Mouse (Mus musculus) retina, postnatal 1 day (tissue): ENCODE measurements at regions not wholly inside any gene's neighbourhood (a gene's known extent, or its start where the extent isn't known, plus 50 kb on each side); places are given as distances from the start of the nearest gene placed in this dataset.

Source experiments
- DNase-seq: peaks from one replicate; pipeline ENCODE4 v3.0.0-alpha.2; 2012

DNA sequence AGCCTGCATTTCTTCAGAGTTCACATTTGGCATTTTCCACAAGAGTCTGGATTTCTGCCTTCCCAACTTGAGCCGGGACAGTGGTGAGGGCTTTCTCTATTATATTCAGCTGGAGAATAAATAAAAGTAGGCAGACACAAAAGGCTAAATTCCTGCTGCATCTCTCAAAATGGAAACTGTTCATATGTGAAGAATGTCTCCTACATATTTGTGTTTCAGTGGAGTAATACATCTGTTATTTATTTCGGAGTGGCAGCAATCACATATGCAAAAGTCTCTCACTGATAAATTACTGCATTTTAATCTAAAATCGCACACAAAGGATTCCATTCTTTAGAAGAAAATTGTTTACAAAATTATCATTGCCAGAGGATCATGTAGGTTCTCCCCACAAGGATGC, 230.9 kb upstream of the Tank start:
- DNase-seq: no peak

DNA sequence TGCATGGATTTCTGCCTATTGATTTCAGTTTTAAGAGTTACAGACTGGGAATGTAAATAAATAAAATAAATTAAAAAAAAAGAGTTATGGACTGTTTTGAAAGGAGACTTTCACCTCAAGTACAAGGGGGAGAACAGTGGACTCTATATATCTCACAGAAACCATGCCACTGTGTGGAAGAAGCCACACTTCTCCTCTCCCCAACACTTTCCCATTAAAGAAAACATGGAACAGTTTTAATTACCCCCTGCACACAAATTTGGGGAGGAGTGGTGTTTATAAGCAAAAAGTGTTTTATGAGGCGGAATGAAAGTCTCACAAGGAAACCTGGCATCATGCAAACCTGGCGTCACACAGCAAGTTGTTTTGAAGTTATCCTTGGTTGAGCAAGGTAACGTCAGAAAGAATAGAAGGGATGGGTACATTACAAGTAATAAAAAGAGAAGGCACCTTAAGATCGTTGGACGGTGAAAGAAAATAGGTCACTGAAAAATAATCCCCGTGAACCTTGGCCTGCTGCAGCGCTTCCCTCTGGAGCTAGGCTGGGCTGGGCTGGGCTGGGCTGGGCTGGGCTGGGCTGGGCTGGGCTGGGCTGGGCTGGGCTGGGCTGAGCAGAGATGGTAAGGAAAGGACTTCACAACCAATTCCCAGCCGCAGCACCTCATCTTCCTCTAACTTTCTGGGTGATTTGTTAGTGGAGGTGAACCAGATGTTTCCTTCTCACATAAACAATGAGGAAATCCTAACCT, 232.2 kb upstream of the Tank start:
- DNase-seq: no peak

DNA sequence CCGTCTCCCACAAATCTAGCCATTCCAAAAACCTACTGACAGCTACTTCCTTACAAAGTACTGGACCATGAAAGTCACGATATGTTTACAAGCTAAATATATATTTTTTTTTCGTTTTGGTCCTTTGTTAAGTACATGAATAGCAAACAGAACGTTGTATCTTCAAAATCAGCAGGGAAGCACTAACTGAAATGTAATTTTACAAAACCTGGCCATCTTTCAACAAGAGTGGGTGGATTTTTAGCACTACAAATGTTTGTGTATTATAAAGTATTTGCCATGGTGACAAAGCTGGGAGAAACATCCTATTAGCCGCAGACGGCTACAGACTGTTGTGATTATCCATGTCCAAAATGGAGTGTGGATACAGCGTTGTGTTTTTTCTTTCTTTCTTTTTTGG, 233.1 kb upstream of the Tank start:
- DNase-seq: no peak

DNA sequence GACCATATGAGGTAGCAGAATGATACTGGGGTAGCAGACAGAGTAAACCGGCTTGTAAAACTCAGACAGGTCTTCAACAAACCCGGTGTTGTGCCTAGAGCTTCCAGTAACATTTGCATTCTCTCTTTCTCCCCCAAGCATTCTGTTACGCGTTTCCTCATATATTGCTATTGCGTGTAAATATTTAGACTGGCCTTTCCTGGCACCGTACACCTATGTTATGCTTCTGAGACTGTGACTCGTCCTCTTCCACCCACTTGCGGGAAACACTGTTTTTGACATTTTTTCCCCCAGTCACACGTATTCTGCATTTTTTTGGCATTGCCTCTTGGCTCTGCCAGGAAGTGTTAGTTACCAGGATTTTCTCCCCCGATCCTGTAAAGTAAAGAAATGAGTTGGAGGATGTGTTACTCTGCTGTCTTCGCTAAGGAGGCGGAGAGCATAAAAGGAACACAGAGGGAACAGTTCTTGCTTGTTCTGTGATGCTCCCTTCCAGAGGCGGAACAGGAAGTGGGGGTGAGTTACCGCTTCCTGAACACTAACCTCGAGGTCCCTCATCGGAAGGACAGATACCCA, 233.7 kb upstream of the Tank start:
- no peak for DNase-seq

DNA sequence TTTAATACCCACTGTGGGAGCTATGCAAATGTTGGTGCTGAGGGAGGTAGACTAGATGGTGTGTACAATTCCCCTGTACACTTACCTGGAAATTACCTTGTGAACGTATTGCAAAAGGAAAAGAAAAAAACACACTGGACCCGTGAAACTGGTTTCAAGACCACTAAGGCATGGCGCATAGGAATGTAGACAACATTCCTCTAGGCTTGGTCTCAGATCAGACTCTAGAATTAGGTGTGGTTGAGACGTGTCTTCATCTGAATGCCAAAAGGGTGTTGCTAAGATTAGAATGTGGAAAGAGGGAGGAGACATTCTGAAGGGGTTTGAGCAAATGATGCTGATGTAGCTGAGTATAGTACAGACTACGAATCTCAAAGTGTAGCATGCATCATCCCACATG, 237.1 kb upstream of the Tank start:
- no peak for DNase-seq

DNA sequence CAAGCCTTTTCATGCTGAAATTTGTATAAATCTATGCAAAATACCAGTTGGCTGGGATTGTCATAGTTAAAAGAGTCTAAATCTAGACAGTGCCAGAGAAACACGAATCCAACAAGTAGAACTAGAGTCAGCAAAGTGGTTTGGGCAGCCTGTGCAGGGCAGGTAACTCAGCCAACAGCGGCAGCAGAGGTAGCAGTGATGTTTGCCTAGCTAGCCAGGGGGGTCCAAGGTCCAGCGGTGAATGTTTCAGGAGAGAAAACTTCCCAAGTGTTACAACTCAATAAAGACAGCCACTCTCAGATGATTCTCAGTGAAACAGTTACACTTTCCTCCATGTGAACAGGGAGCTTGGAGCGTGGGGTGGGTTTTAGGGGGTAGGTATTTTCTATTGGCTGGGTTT, 259.2 kb upstream of the Tank start:
- DNase-seq: no peak

DNA sequence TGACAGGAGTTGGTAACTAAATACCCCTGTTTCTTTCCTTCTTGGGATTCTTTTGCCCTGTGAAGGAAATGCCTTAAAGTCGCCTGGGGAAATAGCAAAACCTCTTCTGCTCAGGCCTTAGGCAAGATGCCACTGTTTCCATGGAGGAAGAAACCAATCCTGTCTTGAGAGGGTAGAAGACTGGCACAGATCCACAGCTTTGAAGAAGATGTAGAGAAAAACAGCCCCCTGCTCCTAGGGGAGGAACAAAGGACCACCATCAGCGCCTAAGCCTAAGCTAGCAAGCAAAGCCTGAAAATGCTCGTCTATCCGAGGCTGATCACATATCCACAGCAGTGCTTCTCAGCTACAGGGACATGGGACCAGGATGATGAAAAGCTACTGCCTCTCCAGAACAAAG, 268.0 kb upstream of the Tank start:
- no peak for DNase-seq

DNA sequence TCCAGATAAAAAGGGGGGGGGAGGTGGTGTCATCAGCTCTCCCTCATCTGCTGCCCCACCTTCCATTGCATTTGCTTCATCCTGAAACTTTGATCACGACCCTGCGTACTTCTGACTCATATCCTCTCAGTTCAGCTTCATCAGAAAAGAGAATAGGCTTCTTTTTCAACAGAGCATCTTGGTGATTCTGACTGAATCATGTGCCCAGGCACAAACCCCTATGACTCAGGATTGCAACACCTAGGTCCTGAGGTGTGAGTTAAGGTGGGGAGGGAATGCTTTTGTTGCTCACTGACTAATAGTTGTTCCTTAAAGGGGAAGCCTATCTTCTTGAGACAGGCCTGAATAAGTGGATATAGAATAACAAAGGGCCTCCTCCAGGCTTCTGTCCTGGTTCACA, 269.2 kb upstream of the Tank start:
- DNase-seq: no peak

DNA sequence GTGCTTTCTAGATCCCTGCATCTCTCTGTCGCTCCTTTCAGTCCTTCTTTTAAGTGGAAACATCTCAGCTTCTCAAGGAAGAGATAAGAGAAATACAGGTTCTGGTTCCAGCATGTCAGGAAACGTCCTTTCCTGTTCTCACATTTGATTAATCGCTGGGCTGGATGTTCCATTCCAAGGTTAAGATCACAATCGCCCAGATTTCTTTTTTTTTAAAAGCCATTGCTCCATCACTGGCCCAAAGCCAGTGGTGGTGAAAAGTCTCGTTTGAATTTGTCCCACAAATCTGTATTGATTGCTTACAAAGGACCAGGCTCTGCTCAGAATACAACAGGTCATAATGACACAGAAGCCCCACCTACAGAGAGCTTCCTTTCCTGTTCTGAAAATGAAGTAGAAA, 281.2 kb upstream of the Tank start:
- no peak for DNase-seq

DNA sequence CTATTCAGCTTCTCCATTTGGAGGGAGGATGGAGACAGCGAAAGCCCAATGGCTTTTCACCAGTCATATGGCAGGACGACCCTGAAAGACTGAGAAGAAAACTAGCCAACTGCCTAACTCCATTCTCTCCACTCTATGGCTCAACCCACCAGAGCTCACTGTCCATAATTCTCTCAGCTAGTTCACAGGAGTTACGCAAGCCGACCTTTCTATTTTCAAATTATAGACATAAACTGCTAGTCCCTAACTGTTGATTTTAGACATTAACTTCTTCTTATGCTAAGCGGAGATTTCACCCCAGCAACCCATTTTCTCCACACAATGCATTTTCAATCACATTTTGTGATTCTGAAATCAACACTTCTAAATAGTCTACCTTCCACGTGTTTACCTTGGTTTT, 281.8 kb upstream of the Tank start:
- DNase-seq: no peak

DNA sequence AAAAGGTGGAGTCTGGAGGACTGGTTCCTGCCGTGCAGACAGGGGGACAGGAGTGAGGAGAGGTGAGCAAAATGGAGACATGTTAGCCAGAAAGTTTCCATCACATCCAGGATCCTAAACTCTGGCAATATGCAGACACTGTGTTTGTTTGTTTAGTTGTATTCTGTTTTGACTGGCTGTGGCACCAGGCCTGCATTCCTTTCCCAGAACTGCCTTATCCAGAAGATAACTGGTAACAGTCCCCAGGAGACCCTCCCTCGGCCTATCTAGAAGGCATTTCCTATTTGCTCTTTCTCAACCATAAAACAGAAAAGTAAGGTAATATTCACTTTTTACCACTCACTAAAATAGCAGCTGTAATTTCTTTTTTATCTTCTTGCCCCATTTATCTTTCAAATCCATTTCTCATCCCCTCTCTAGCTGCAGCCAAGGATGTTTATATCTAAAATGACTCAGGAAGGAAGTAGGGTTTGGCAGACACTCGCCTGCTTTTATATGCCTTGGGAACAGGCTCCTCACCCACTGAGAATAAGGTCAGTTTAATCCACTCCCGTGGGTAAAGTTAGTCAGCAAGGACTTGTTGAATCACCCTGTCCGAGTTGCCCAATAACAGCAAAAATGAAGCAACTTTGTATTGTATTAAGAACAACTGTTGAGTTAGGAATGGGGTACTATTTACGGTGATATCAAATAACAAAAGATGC, 283.0 kb upstream of the Tank start:
- DNase-seq: no peak

DNA sequence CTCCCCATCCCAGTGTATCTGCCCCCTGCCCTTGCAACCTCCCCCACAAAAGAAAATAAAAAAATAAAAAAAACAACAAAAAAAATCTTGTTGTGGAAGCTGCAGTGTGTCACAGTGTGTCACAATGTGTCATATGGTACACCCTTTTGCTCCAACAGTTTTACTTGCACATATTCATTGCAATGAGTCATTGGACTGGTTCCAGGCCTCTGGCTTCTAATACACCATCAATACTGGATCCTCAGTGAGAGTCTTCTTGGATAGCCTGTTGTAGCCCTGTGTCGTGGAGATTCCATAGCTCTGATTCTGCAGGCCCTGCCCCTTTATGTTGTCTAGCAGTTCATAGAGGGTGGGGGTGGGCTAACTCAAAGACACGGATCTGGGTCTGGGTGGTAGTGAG, 290.1 kb upstream of the Tank start:
- DNase-seq: no peak

DNA sequence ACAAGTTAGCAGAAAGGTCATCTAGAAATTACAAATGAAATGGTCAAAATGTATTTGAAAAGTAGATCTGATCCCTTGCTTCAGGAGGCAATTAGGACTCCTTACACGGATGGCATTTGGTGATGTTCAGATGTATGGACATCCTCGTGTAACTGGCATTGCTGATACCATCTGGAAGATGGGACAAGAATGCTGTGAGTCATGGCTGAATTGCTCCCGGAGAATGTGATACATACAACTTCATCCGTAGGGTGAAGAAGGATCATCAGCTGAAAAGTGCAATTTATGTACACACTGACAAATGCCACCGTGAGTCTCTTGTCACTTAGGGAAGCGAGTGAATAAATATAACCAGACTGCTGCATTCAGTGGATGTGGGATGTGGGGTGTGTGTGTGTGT, 293.7 kb upstream of the Tank start:
- no peak for DNase-seq

DNA sequence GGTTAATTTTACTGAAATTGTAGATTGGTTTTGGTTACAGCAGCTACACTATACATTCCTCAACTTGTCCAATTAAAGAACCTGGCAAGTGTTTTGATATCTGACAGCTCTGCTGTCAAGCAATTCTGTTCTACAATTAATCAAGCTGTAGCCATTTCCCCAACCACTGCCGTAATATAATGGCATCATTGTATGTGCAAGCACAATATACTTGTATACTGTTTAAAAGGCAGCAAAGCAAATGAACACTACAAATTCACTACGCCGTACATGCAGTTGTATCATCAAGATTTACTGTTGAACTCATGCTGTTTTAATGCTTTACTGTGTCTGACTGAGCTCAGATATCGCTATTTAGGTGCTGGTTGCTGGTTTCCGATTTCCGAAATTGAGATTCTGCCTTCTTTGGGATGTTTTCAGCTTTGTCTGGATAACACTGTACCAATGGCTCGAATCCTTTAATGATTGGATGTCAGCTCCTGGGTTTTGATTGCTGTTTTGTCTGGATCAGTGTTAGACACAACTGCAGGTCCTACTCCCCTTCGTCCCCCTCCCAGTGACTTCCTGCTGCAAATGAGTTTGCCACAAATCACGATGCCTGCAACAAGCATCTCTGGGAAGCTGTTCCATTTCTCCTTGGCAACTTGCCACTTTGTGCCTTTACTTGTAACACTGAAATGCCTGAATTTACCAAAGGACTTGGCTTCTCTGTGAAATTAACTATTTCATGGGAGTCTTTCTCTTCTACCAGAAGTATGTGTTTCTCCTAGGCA, 294.4 kb upstream of the Tank start:
- no peak for DNase-seq

DNA sequence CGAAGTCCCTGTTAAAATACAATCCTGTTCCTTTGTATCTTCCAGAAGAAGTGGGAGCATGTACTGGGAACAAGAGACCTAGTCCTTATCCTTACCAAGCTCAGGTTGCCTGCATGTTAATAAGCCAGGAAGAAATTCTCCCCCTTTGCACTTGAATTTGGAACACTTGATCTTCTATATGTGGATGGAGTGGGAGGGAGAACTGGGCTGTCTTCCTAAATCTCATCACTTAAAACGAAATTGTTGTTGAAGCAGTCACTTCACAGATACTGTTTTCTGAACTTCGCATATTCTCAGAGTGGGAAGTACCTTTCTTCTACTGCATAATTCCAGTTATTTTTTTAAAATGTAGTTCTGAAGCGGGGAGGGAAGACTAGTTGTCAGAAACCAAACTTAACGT, 305.7 kb upstream of the Tank start:
- DNase-seq: no peak

DNA sequence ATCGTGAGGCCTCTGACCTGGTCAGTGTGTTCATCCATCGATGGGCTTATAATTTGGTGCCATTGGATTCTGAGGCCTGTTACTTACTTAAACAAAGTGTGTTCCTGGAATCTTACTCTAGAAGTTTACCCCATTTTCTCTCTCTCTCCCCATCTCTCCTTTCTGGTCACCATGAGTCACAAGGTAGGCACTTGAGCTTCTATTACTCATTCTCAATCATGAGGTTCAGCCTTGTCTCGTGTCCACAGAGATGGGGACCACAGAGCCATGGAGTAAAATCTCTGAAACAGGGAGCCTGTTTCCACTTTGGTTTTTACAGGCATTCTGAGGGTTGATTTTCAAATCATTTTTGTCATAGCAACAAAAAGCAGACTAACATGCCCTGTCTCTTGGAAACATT, 304.7 kb upstream of the Rbms1 start:
- no peak for DNase-seq

DNA sequence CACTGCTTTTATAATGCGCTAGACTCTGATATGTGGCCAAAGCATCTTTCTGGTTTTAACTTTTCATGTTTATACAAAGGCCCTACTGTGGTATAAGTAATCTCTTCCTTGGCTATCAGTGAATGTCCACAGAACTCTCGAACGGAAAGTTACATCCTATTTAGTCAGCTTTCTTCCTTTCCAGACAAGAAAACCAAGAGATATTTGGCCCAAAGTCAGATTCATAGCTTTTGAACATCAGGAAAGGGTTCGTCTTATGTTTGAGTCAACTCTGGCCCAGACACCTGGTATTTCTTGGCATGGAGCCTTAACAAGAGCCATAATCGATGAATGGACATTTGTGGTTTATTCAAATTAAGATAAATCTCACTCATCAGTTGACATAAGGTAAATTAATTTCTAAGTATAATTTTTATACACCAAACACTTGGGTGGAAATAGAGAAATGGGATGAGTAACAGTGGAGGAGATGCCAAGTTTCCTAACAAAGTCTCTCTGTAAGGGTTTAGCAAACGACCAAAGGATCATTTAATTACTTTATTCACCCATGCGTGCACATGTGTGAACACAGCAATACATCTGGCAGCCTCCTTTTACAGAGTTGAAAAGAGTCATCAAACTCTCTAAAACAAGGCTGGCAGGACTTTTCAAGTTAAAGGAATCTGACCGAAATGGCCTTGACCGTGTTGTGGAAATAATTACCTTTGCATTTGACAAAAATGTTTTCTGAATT, 287.2 kb upstream of the Rbms1 start:
- peak; percentile 65 for DNase-seq

DNA sequence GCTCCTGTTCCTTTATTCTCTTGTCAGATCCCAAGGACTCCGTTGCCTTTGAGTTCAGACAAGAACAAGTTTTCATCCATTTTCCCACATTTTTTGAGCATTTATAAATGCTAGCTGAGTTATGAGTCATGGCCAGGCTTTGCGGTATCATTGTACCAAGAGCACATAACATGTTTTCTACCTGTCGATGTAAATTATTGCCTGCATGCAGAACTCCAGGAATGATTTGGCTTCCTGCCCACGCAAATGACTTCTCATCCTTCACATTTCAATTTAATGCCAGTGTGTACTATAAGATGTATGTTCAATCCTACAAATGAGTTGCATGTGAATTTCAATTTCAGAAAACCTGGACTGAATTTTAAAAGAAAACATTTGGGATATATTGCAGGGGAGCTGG, 285.0 kb upstream of the Rbms1 start:
- DNase-seq: no peak

DNA sequence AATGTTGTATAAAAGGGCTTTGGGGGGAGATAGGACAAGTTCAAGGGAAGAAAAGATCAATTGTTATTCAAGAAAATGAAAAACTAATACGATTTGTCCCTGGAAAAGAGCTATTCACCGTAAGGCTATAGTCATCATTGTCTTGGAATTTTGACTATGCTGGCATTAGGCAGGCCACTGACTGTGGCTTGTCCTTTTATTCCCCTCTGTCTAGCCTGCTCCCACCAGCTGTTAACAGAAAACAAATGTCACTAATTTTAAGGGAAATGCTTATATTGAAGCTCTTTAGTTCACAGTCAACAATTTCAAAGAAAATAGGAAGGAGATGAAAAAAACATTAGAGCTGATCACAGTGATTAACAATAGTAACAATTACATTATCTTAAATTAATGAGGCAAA, 284.3 kb upstream of the Rbms1 start:
- DNase-seq: no peak

DNA sequence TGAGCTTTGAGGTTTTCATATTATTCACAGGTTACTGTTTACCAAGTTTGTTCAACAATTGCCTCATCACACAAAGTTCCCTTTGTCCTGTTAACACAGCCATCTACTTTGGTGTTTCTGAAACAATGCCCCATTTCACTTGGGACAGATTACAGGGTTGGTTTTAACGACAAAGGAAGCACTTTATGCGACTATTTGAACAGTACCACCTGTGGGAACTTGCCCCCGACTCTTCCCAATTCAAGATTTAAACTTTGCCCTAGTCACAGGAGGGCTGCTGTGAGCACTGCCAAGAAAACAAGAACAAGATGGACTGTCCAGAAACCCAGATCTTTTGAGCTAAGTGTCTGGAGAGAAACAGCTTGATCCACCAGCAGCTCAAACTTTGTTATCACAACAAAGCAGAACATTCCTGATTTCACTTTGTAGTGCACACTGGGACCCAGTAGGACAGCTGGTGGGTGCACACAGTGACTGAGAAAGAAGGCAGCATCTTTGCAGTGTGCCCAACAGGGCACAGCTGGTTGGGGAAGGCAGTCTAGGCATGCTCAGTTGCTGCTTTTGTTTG, 283.8 kb upstream of the Rbms1 start:
- no peak for DNase-seq

DNA sequence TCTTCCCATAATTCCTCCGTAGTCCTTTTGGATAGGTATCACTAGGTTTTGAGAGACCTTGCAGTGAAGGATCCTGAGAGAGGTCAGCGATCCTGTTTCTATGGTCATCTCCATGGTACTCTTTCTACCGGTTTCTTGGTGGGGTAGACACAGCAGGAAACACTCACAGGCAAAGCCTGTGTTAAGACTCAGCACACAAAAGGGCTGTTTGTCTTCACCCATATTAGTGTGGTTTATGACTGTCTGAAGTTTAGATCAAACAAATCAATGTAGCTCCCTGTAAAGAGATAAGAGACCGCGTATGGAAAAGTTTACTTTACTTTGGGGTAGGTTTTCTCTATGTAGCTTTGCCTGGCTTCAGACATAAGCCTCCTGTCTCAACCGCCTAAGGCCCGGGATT, 282.5 kb upstream of the Rbms1 start:
- DNase-seq: no peak

DNA sequence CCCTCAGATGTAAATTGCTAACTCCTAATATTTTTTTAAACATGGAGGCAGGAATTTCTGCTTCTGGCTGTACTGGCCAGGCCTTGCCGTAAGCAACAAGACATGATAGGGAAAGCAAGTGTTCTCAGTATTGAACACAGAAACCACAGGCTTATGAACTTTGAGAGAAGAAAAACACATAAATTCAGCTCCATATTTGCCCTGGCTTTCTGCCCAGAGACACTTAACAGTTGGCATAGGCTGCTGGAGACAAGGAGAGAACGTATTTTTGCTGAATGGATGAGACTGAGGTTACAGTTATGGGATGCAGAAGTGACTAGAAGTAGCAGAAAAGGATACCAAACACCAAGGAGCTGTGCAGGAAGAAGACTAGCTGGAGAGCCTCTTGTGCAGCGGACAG, 258.7 kb upstream of the Rbms1 start:
- no peak for DNase-seq

DNA sequence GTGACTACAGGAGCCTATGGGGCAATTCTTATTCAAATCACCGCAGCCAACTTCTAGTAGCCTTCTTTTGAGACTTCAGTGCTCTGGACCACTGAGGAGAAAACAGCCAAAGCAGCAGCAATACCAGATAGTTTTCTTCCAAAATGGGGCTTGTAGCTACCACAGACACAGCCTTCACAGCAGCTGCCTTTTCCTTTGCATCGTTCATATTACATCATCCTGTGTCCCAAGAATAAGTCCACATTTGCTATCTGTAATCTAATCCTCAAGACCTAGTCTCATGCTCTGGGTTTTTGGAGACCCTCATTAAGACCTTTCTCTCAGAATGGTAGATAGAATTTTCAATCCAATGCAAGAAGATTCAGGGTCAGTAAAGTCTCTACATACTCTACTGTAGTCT, 258.2 kb upstream of the Rbms1 start:
- no peak for DNase-seq
